Mouse (Mus musculus) common myeloid progenitor, adult 5-6 weeks (primary cell): Measurements from ENCODE around the gene Myh11. TPM values are rescaled to one million over a fixed set of nuclear protein-coding genes. Genes with fewer than 3 reads are reported as not detected.
"Not testable (repeated sequence)": the region's sequence is repeated elsewhere in the genome, so short reads cannot be mapped to it uniquely, and the experiment has no call there.

Experiments used
- ATAC-seq: replicated peaks from 2 replicates; pipeline ENCODE4 v1.8.0; 2016; ENCODE audit warnings: low read depth, mild to moderate bottlenecking, moderate TSS enrichment, inconsistent platforms; ENCODE audit not compliant: poor library complexity, severe bottlenecking
- total RNA-seq: library from RNA; stranded (forward); fragments of 200-1000, 187-1606 nt; gene quantifications from 2 replicates; pipeline ENCODE4 v1.2.3, GENCODE M21; 2017

Gene Myh11
- total RNA-seq, 1 experiment from 2014 or later = under 0.01 TPM

- ATAC-seq = no peak
Measured at GRCm38 (mm10) chr16:14180163-14180733, 110.9 kb downstream of the Myh11 start.

GRCm38 (mm10) chr16:14178041-14178440, 113.1 kb downstream of the Myh11 start:
- ATAC-seq = no peak

- no peak for ATAC-seq
Measured at GRCm38 (mm10) chr16:14169706-14170105, 121.5 kb downstream of the Myh11 start.

GRCm38 (mm10) chr16:14166490-14166889, 124.7 kb downstream of the Myh11 start:
- ATAC-seq = no peak

GRCm38 (mm10) chr16:14163731-14164130, 127.4 kb downstream of the Myh11 start:
- no peak for ATAC-seq

- peak; percentile 70 for ATAC-seq
Measured at GRCm38 (mm10) chr16:14162988-14163416, 128.2 kb downstream of the Myh11 start, which contains the start of the genes Nde1 and Marf1. Nde1 (plus strand) TSS chr16:14163275. Marf1 (minus strand) TSS chr16:14163351.

GRCm38 (mm10) chr16:14160941-14161340, 130.2 kb downstream of the Myh11 start:
- no peak for ATAC-seq

GRCm38 (mm10) chr16:14159746-14160131, 131.4 kb downstream of the Myh11 start:
- ATAC-seq = peak; percentile 39

- ATAC-seq = peak; percentile 79
Measured at GRCm38 (mm10) chr16:14158936-14159745, 132.0 kb downstream of the Myh11 start.

GRCm38 (mm10) chr16:14158536-14158935, 132.6 kb downstream of the Myh11 start:
- ATAC-seq = no peak

GRCm38 (mm10) chr16:14156312-14156711, 134.9 kb downstream of the Myh11 start:
- ATAC-seq = no peak

GRCm38 (mm10) chr16:14155638-14156037, 135.5 kb downstream of the Myh11 start:
- not testable (repeated sequence) for ATAC-seq

- no peak for ATAC-seq
Measured at GRCm38 (mm10) chr16:14151718-14152117, 139.5 kb downstream of the Myh11 start.

GRCm38 (mm10) chr16:14147712-14148111, 143.5 kb downstream of the Myh11 start:
- ATAC-seq = no peak

Other genes starting within 250 kb of the Myh11 start
- gene Nde1, start 128.1 kb downstream of the Myh11 start, total RNA-seq = 62.4 and 88.1 TPM in 2 replicates
- gene Marf1, start 128.0 kb downstream of the Myh11 start, total RNA-seq = 31.7 and 32.9 TPM in 2 replicates
- gene Fopnl, start 26.0 kb upstream of the Myh11 start, total RNA-seq = 41.2 and 44.9 TPM in 2 replicates
- gene Abcc1, start 70.2 kb upstream of the Myh11 start, total RNA-seq = 41.4 and 44.5 TPM in 2 replicates